Mouse (Mus musculus) olfactory bulb, adult 2 months (tissue): Measurements from ENCODE around the gene Slc25a25.

Experiments
- CTCF ChIP-seq: fragments of 200-500 bp; IDR thresholded peaks from 2 replicates; pipeline ENCODE4 v1.5.1; 2012; ENCODE audit warnings: low read depth, mild to moderate bottlenecking, low read length, moderate library complexity; ENCODE audit not compliant: insufficient read depth
- POLR2A ChIP-seq: fragments of 200-500 bp; IDR thresholded peaks from 2 replicates; pipeline ENCODE4 v1.6.1; 2012; ENCODE audit warnings: mild to moderate bottlenecking, low read depth, low read length, moderate library complexity; ENCODE audit not compliant: insufficient read depth

GRCm38 (mm10) chr2:32412742-32413531 lies 38.3 kb downstream of the Slc25a25 start:
- TF ChIP-seq POLR2A (no peak), CTCF (no peak)
